Mouse (Mus musculus) erythroblast, embryonic 14.5 days (primary cell): Measurements from ENCODE around the gene Bin2.

Experiments
- GATA1 ChIP-seq: IDR thresholded peaks from 2 replicates; pipeline ENCODE4 v1.6.1; 2012; ENCODE audit warnings: low read length, inconsistent platforms, mixed read lengths
- TAL1 ChIP-seq: IDR thresholded peaks from 3 replicates; pipeline ENCODE4 v1.6.1; 2012; ENCODE audit warnings: low read length, inconsistent platforms, mixed read lengths

- TF ChIP-seq GATA1 (no peak), TAL1 (no peak)
These were observed 8.5 kb downstream of the Bin2 start for GRCm38 (mm10) chr15:100660805-100661204.
